Mouse (Mus musculus): ENCODE results near the gene Cxcl15. TPM values are rescaled to one million over a fixed set of nuclear protein-coding genes. Genes with fewer than 3 reads are reported as not detected.

Gene Cxcl15
- total RNA-seq (2022): not detected

DNA sequence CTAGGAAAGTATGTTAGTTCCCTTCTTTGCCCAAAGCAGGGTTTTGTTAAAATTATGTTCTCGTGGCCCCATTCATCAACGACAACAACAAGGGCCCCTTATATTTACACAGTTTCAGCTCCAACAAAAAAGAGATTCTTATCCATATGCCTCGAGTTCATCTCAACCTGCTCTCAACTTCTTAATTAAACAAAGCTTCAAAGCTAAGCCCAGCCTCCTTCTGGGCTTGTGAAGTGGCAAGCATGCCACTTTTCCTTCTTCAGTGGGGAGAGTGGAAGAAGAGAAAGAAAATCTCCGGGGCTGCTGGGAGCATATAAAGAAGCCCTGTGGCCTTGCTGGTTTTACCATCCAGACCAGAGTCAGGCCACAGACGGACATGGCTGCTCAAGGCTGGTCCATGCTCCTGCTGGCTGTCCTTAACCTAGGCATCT, at the start of gene Cxcl15:
Gene Cxcl15, plus strand, starts transcription at position 340 of the 431 bp plus-strand sequence.
- no peak for DNase-seq (ENCODE audit: low spot score in 2 of 2)

DNA sequence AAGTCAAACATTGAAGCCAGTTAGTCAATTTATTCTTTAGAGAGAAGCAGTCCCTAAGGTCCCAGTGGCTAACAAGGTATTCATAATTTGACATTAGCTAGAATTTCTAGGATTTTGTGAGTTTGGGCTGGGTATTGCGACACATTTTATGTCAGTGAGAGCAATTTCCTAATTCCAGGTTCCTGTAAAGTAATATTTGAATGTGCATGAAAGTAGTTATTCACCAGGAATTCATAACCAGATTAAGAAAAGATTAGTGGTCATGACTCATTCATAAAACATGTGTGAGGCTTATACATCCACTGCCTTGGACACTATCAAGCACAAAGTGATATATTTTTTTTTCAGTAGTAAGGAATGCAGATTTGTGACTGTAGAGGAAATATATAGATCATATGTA, 40.4 kb upstream of the Cxcl15 start:
- no peak for DNase-seq (ENCODE audit: low spot score in 2 of 2)

DNA sequence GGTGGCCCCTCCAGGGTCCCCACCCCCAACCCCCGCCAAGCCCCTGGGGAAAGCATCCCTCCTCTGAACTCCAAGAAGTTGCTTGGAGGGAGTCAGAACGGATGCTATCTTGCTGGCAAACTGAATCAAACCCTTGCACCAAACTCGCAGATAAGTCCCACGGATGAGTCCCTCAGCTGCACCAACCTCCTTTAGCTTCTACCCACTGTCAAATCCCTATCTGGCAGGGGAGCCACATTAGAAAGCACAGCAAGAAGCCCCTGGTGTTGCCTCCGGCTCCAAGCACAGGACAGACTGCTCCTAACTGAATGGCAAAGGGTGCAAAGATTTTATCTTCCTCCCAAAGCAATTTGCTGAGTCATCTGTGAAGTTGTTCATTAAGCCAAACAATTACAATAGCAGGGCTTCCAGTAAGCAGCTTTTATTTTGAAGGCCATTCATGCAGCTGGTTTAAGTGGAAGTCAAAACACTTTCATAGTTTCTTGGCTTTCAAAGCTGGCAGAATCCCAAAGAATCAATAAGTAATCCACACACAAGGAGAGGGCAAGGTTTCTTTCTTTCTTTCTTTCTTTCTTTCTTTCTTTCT, 36.2 kb upstream of the Cxcl15 start:
- DNase-seq (ENCODE audit: low spot score in 2 of 2): no peak

DNA sequence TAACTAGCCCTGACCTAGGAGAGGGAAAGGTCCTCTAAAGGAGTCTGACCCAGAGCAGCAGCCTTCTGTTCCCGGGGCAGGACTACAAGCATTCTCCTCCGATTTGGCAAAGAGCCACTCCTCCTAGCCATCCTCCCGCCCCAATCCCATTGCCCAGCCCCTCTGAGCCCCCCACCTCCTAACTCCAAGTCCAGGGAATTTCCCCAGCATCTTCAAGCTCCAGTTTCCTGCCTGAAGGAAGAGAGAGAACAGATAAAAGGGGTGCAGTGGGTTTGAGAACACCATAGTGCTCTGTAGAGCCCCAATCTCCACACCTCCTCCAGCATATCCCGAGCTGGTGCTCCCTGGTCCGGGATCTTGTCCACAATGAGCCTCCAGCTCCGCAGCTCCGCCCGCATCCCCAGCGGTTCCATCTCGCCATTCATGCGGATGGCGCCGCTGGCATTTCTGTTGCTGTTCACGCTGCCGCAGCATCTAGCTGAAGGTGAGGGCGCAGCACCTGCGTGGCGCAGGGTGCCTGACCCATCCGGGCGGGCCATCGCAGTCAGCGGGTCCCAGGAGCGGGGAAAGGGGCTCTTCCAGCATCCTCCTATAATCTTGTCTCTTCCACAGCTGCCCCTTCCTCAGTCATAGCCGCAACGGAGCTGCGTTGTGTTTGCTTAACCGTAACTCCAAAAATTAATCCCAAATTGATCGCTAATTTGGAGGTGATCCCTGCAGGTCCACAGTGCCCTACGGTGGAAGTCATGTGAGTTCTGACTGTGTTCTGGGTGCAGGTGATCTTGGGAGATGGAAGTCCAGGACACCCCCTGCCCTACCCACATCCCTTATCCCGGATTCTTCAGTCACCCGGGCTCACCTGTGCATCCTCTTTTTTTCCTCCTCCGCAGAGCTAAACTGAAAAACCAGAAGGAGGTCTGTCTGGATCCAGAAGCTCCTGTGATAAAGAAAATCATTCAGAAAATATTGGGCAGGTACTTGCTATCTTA, 35.0 kb upstream of the Cxcl15 start, which contains the start of gene Cxcl5:
Gene Cxcl5, plus strand, starts transcription at position 284 of the 989 bp plus-strand sequence.
- no peak for DNase-seq (ENCODE audit: low spot score in 2 of 2)

DNA sequence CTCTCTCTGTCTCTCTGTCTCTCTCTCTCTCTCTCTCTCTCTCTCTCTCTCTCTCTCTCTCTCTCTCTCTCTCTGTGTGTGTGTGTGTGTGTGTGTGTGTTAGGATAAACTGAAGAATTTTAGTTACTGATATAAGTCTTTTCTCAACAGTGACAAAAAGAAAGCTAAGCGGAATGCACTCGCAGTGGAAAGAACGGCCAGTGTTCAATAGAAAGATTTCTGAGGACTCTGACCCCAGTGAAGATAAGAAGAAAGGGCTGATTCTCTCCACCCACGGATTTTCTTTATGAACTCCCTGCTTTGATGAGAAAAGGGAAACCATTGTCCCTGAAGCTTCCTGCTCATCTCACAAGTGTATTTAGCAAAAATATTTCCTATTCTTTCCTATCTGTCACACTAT, 34.0 kb upstream of the Cxcl15 start:
- no peak for DNase-seq (ENCODE audit: low spot score in 2 of 2)

DNA sequence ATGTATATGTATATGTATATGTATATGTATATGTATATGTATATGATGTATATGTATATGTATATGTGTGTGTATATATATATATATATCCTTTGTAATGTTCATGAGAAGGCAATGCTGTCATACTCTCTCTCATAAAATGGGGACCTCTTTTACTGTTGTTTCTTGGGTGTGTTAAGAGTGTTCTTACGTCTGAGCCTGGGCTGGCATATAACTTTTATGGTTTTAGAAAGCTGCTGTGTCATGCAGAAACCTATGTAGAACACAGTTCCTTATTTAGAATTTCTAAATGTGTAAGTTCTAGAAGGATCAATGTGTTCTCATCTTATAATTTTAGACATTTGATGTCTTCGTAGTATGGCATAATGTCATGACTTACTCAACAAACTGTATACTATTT, 33.5 kb upstream of the Cxcl15 start:
- DNase-seq (ENCODE audit: low spot score in 2 of 2): no peak

DNA sequence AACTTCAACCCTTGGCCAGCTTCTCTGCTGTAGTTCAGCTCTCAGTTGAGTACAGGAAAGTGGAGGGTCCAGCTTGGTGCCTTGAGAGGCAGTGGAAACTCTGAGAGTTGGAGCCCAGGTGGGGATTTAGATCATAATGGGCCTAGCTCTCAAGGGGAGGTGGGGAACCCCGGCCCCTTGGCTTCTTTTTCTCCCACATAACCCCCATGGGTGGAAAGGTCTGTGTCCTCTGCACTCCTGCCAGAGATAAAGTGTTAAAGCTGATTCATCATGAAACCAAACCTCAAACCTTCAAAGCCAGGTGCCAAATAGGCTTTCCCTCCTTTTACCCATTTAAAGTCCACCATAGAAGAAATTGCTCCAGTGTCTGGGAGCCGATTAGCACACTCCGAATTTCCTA, 32.5 kb upstream of the Cxcl15 start:
- no peak for DNase-seq (ENCODE audit: low spot score in 2 of 2)

DNA sequence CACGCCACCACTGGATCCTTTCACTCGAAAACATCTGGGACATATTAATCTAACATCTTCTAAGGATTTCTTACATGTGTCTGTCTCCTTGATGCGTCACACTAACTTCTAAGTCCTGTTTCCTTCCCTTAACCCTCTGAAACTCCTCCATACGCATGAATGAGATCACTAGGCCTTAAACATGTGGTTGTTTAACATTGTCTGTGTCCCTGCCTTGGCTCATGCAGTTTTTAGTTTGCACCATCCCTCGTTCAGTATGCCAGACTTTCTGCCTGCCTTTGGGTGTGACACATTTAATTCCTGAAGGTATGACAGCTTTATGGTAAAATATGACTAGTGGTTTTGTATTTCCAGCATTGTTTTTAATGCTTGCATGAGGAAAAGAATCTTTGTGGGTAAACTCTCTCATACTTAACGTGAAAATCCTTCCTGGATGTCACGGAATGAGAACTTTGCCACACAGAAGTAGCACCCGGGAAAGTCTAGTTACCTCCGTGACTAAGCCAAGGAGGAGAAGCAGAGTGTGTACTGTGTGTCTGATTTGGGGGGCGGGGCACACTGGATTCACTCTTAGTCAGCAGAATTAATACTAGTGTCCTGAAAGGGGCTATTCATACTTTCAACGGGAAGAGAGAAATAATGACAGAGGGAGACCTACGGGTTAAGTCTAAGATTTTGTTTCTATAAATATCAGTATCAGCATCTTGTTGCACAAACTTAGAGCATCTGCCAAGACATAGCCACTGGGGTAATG, 30.2 kb upstream of the Cxcl15 start:
- DNase-seq (ENCODE audit: low spot score in 2 of 2): no peak

DNA sequence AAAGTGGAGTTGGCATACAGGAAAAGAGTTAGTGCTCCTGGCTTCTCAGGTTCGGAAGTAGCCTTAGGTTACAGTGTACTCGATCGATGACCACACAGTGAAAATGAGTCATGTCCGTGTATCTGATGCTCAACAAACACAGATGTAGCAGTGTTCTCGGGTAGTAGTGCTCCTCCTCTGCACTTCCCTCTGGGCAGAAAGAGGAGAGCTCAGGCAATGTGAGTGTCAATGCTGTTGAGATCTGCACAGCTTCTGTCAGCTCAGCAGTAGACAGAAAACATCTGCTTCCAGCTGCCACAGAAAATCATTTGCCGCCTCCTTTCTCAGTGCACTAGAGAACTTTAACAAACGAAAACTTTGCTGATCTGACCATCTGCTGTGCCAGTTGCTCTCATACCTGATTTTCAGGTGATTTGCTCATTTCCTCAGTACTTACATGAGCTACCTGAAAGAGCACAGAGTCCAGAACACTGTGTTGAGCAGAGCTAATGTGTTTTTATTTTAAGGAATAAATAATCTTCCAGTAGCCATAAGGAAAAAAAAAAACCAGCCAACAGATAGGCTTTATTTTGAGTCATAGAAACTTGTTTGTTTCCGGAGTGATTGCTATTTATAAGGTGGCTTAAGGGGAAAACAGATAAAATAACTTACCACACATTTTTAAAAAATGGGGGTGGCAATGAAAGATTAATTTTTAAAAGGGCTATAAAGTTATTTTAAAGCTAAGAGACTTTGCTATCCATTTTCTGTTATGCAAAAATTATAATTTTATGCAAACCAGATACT, 28.3 kb upstream of the Cxcl15 start:
- no peak for DNase-seq (ENCODE audit: low spot score in 2 of 2)

DNA sequence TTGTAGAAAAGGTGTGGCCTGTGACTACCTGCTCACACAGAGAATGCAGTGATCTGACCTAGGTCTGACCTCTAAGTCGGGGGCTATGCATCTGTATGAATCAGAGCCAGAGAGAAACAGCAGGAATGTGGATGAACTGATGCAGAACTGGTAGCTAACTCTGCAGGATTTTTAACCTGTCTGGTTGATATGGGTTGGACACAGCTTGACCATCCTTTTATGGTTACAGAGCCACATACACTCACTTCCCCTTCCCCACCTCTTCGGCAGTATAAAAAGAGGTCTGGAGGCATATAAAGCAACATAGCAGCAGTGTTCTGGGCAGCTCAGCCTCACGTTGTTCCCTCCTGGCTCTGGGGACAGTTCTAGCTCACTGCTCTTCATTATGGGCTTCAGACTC, 26.1 kb upstream of the Cxcl15 start, which contains the start of gene Ppbp:
Gene Ppbp, plus strand, starts transcription at position 301 of the 400 bp plus-strand sequence.
- DNase-seq (ENCODE audit: low spot score in 2 of 2): no peak

DNA sequence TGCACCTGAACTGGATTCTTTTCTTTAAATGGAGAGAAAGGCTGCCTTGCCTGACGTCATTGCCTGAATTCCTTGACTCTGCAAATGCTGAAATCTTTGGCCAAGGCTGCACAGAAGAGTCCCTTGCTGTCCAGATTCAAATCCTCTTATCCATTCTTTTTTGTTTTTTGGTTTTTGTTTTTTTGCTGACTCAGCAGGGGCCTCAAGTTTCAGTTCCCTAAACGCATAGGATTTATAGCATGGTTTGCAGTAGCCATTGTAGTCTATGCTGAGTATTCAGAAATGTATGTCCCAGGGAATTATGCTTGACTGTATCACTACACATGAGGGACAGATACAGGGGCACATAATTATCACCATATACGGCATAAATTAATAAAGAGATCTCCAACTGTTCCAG, 23.0 kb upstream of the Cxcl15 start:
- DNase-seq (ENCODE audit: low spot score in 2 of 2): no peak

DNA sequence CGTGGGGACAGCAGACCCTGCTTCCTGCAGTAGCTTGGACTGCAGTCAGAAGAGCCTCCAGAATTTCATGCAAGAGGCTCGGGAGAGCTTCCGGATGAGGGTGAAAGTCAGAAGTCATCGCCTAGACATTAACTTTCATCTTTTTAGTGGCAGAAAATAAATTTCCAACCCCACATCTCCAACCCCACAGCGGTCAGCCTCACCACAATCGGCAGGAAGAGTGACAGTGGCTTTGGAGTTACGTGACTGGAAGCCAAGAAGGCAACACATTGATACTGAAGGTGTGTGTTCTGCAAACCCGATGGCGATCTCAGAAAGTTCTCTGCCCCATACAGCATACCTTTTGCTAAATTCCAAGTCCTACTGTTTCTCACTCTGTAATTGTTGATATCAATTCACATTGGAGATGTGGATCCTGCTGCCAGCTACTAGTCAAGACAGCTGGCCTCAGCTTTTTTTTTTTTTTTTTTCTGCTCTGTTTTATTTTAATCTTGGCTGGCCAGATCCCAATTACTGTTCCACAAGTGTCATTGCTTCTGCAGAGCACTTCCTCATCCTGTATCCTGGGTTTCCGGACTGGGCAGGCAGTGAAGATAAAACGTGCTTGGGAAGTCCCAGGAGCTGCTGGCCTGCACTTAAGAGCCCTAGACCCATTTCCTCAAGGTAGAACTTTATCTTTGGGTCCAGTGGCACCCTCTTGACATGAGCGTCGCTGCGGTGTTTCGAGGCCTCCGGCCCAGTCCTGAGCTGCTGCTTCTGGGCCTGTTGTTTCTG, 22.3 kb upstream of the Cxcl15 start, which contains the start of gene Pf4:
Gene Pf4, plus strand, starts transcription at position 556 of the 774 bp plus-strand sequence.
- no peak for DNase-seq (ENCODE audit: low spot score in 2 of 2)

DNA sequence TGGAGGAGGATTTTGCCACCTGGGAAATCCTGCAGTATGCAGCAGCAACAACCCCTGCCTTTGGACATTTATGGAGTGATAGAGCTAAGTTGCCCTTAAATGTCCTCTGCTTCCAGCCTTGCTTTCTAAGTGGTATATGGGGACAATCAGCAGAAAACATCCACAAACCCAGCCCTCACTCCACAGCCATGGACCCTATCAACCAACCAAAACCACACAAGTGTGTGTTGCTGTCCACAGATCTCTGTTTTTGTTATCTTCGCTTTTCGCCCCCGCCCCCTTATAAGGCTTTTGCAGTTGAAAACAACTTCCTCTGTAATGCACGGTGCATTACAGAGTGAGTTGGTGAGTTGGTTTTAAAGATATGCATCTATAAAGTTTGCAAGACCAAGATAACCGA, 18.8 kb upstream of the Cxcl15 start:
- DNase-seq (ENCODE audit: low spot score in 2 of 2): no peak

DNA sequence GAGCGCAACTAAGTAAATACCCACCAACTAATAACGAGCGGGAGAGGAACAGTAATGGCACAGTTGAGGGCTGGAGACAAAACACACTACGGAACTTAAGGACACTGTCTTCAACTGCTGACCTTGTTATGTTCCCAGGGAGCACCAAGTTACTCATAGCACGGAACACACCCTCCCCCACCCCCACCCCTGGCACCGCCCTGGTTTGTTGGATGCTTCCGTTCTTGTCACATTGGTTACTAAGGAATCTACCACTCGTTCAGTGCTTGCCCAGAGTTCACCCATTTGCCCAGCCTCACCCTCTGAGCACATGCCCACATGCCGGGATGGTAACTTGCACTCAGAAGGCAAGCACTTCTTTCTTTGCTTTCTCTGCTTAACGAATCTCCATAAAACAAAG, 16.7 kb upstream of the Cxcl15 start:
- no peak for DNase-seq (ENCODE audit: low spot score in 2 of 2)

DNA sequence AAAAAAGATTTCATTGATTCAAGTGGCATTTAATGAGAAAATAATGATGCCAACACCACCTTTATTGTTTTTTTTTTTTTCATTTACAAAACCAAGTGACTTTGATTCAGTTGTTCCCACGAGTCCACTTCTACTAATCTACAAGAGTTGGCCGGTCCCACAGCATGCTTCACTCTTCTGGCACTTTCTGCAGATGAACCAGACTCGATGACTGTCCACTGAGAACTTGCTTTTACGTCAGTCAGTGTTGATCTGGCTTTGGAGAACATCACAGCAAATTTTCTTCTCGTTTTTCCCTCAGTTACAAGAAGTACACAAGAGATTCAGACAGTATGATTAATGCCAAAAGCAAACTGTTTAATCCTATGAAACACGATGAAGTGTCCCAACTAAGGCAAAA, 15.5 kb upstream of the Cxcl15 start:
- no peak for DNase-seq (ENCODE audit: low spot score in 2 of 2)

DNA sequence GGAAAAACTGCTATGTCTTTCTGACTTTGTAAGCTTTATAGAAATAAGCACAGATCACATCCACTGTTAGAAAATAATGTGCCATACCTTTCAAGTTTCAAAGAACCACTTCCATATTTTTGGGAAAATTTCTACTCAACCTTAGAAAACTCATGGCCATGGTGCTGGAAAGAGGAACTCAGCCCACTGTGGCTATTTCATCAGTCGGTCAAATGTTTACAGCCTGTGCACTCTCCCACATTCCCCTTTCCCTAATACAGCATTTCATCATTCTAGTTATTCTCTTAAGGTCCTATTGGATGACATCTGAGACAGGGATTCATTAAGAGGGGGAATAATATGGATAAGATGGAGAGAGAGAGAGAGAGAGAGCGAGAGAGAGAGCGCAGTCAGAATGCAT, 10.6 kb upstream of the Cxcl15 start:
- DNase-seq (ENCODE audit: low spot score in 2 of 2): no peak

DNA sequence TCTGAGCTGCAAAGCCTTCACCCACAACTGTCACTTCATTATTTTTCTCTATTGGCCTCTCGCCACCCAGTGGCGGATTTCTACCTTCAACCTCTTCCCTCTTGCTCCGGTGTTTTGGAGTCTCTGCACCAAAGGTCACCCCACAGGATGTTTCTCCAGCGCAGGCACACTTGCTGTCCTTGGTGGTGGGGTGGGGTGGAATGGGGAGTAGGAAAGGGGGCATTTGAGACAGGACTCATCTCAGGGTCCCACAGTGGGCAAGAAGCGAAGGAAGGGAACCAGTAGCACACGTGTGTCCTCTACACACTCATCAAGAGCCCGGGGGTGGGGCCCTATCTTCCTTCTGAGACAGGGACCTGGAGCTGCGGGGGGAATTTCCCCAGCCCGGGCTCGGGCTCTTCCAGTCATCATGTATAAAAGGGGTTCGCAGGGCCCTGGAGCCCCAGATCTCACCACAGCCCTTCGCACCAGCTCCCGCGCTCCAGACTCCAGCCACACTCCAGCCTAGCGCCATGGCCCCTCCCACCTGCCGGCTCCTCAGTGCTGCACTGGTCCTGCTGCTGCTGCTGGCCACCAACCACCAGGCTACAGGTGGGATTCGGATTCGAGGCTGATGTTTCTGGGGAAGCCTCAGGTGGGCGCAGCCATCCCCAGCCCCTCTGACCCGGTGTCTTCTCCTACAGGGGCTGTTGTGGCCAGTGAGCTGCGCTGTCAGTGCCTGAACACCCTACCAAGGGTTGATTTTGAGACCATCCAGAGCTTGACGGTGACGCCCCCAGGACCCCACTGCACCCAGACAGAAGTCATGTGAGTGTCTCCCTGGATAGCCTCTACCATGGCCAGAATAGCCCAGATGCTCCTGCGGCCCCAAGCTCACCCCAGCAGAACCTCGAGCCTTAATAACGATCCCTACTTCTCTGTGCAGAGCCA, 8.4 kb upstream of the Cxcl15 start, which contains the start of gene Cxcl3:
Gene Cxcl3, plus strand, starts transcription at position 445 of the 930 bp plus-strand sequence.
- DNase-seq (ENCODE audit: low spot score in 2 of 2): no peak

DNA sequence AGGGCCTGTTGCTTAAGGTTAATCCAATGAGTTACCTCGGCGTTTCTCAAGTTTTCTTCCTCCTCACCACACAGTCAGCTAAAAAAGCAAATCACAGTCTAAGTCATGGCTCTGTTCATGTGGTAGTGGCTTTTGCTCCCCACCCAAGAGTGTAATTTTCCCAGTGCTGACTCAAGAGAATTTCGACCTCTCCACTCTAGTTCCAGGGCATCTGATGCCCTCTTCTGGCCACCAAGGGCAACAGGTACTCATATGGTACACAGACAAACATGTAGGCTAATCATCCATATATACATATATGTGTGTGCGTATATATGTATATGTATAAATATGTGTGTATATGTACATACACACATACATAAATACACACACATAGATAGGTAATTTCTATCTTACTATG, 6.2 kb upstream of the Cxcl15 start:
- DNase-seq (ENCODE audit: low spot score in 2 of 2): no peak

Data from gastrocnemius, adult 8-10 months (tissue).